Mouse (Mus musculus) intestine, embryonic 15.5 days (tissue): ENCODE data around the gene Zmynd15. TPM values are rescaled to one million over a fixed set of nuclear protein-coding genes. Genes with fewer than 3 reads are reported as not detected.
A peak's percentile ranks its signal among the peaks of the same experiment; 100 is the strongest.
"Not testable (repeated sequence)": the region's sequence is repeated elsewhere in the genome, so short reads cannot be mapped to it uniquely, and the experiment has no call there.

Experiments used
- ATAC-seq: fragments of 200-750 bp; cut with Nextera tagmentation; 2 replicates; pipeline ENCODE4 v1.8.0; 2017; ENCODE audit warnings: moderate TSS enrichment, moderate library complexity
- H3K27ac ChIP-seq: fragments of 300-500 bp; sonication (generic); 2 replicates; pipeline ENCODE4 v1.5.1; 2015; ENCODE audit warnings: mild to moderate bottlenecking, inconsistent platforms
- H3K27me3 ChIP-seq: fragments of 300-500 bp; sonication (generic); replicated peaks from 2 replicates; pipeline ENCODE4 v1.6.1; 2015; ENCODE audit warnings: inconsistent platforms
- H3K36me3 ChIP-seq: fragments of 300-500 bp; sonication (generic); 2 replicates; pipeline ENCODE4 v1.6.1; 2015; ENCODE audit warnings: inconsistent platforms
- H3K4me1 ChIP-seq: fragments of 300-500 bp; sonication (generic); replicated peaks from 2 replicates; pipeline ENCODE4 v1.6.1; 2015; ENCODE audit warnings: inconsistent platforms
- H3K4me2 ChIP-seq: fragments of 300-500 bp; sonication (generic); replicated peaks from 2 replicates; pipeline ENCODE4 v1.6.1; 2015; ENCODE audit warnings: mild to moderate bottlenecking, inconsistent platforms
- H3K4me3 ChIP-seq: fragments of 300-500 bp; sonication (generic); replicated peaks from 2 replicates; pipeline ENCODE4 v1.5.1; 2015; ENCODE audit warnings: inconsistent platforms
- H3K9ac ChIP-seq: fragments of 300-500 bp; sonication (generic); 2 replicates; pipeline ENCODE4 v1.6.1; 2015; ENCODE audit warnings: inconsistent platforms
- H3K9me3 ChIP-seq: fragments of 300-500 bp; sonication (generic); 2 replicates; pipeline ENCODE4 v1.6.1; 2016; ENCODE audit warnings: inconsistent platforms
- WGBS: fragments of 180-500 bp; shearing (Covaris S2); methylation state at CpG from one replicate; pipeline ENCODE4 v1.1.7; 2015; 5-methylcytosine and 5-hydroxymethylcytosine counted together
- polyA plus RNA-seq: library from polyadenylated mRNA; unstranded; fragments of >200 nt; fragmentation: Nextera tagmentation; extraction: Ambion mirVana; gene quantifications from 2 replicates; pipeline ENCODE4 v1.2.1, GENCODE M21; 2015

The Zmynd15 gene
- 0.78 and 1.2 TPM in 2 replicates for polyA plus RNA-seq

DNA sequence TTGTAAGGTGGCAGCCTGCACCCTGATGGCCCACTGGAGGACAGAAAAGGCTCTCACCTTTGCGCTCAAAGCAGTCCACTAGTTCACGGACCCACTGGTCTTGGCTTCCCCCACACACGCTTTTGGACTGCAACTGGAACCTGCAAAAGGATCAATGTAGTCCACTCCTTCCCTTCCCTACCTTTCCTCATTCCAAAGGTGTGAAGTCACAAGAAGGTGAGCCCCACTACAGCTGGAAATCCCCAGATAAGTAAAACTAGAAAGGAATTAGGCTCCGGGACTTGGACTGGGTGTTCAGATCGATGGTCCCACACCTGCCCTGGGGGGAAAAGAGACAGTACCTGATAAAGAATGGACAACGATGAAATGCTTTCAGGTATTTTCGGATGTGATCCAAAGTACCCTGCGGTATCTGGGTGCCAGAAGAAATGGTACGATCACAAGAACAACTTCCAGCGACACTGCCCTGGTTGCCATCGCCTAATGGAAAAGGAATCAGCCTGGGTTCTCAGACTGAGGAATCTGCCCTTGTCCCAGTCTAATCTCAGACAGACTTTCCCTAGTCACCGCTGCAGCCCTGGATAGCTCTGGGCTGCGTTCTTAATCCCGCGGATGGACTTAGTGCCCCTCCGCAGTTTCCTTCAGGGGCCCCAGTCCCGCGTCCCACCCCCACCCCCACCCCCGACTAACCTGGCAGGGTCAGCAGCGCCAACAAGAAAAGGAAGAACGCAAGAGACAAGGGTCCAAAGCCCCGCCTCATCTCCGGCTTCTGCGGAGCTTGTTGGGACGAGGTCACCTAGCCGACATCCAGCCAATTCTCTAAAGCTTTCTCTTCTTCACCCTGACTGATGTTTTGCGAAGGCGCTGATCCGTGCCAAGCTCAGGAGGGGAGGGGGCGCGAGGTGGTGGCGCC, at the start of gene Zmynd15:
Gene Zmynd15 (plus strand): TSS at position 746 of the 913 bp plus-strand sequence.
- H3K4me1 ChIP-seq: peaks cover 14% of the 10 kb centered on the region
- peak within 1 kb of the TSS; percentile 56 for H3K9ac ChIP-seq
- H3K27ac ChIP-seq: no peak within 1 kb of the TSS
- peak within 1 kb of the TSS; percentile 52 for H3K4me3 ChIP-seq
- ATAC-seq: peak; percentile 15; the same call in 1 of the 2 replicates
- H3K36me3 ChIP-seq: no peaks in the 10 kb centered on the region
- peaks cover 8% of the 10 kb centered on the region; the same call in 1 of the 2 replicates for H3K27me3 ChIP-seq
- no peaks in the 10 kb centered on the region for H3K9me3 ChIP-seq
- H3K4me2 ChIP-seq: peak within 1 kb of the TSS; percentile 95
- 13% methylated on average over 31 of the region's 32 CpGs for WGBS

DNA sequence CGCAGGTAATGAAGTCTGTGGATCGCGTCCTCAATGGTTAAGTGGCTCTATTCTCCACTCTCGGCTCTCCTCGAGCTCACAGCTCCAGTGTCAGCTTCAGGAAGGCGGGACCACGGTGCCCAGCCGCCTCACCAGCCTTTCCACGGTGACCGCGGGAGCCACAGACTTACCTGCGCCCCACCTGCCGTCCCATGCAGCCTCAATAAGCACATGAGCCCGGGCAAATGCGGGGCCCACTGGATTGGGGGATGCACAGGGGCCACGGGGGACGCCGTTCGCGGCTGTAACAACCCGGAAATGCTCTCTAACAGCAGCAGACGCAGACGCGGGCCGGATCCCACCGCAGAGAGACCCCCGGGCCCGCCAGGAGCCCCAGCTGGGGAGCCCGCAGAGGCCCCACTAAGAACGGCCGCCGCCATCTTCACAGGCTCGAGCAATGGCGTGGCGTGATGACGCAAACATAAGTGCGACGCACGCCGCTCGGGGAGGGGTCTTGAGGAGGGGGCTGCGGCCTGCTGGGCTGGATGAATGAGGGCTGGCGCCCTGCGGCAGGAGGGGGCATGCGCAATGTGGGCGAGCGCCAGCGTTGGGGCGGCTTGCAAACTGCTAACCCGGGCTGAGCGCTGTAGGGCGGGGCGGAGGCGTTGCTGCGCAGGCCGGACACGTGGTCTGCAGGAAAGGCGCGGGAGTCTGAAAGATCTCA, 49.5 kb upstream of the Zmynd15 start, which contains the start of gene Pelp1:
Gene Pelp1 (minus strand): TSS at position 438 of the 703 bp plus-strand sequence.
- H3K4me2 ChIP-seq: peak within 1 kb of the TSS; percentile 79
- no peaks in the 10 kb centered on the region for H3K27me3 ChIP-seq
- peak within 1 kb of the TSS; percentile 100 for H3K9ac ChIP-seq
- whole genome bisulfite sequencing: under 1% methylated on average over 59 of the region's 59 CpGs
- H3K4me1 ChIP-seq: peaks cover 14% of the 10 kb centered on the region
- H3K9me3 ChIP-seq: no peaks in the 10 kb centered on the region
- peak; percentile 96 for ATAC-seq
- peak within 1 kb of the TSS; percentile 98 for H3K4me3 ChIP-seq
- H3K36me3 ChIP-seq: peaks cover 6% of the 10 kb centered on the region; the same call in 1 of the 2 replicates
- H3K27ac ChIP-seq: peak within 1 kb of the TSS; percentile 87

DNA sequence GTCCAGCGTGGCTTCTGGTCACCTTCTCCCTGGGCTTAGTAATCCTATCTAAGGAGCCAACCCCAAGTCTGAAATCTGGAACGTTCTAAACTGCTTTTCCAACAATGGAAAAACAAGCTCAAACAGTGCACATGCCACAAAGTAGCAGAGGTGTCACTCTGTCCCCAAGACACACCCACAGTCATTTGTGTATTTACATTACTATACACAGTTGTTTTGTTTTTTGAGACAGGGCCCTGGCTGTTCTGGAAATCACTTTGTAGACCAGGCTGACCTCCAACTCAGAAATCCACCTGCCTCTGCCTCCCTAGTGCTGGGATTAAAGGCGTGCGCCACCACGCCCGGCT, 49.0 kb upstream of the Zmynd15 start:
- ATAC-seq: no peak
- Histone ChIP-seq H3K27ac (no peak overlapping the region), H3K9ac (peak overlapping the region; percentile 100), H3K36me3 (peaks cover 3% of the 10 kb centered on the region; the same call in 1 of the 2 replicates), H3K9me3 (no peaks in the 10 kb centered on the region), H3K4me2 (peak overlapping the region; percentile 79), H3K4me3 (peak overlapping the region; percentile 98), H3K4me1 (peaks cover 14% of the 10 kb centered on the region), H3K27me3 (no peaks in the 10 kb centered on the region)
- WGBS: 63% methylated on average over 6 of the region's 6 CpGs

DNA sequence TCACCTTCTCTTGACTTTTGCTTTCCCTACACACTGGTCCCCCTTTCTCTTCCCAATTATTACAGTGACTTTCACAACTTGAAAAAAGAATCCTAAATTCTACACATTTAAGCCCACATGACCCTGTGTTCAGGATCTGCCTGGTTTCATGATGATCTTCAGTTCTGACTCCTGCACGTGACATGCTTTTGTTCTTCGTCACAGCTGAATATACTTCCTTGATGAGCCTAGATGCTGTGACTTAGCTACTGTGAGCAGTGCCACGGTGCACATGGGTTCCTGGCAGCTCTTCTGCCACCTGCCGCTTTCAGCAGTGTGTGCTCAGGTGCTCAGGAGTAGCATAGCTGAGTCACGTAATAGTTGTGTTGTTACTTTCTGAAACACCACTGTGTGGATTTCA, 46.6 kb upstream of the Zmynd15 start:
- no peaks in the 10 kb centered on the region for H3K36me3 ChIP-seq
- no peaks in the 10 kb centered on the region for H3K9me3 ChIP-seq
- no peak overlapping the region for H3K27ac ChIP-seq
- H3K9ac ChIP-seq: no peak overlapping the region
- no peak for ATAC-seq
- no peak overlapping the region for H3K4me2 ChIP-seq
- H3K4me1 ChIP-seq: peaks cover 14% of the 10 kb centered on the region
- H3K27me3 ChIP-seq: no peaks in the 10 kb centered on the region
- WGBS: 72% methylated on average over 5 of the region's 5 CpGs
- H3K4me3 ChIP-seq: no peak overlapping the region

- no peak overlapping the region for H3K27ac ChIP-seq
- no peaks in the 10 kb centered on the region for H3K9me3 ChIP-seq
- H3K4me3 ChIP-seq: no peak overlapping the region
- no peak overlapping the region for H3K9ac ChIP-seq
- no peaks in the 10 kb centered on the region for H3K27me3 ChIP-seq
- H3K4me2 ChIP-seq: no peak overlapping the region
- ATAC-seq: no peak
- H3K4me1 ChIP-seq: peaks cover 5% of the 10 kb centered on the region; the same call in 1 of the 2 replicates
- 5% methylated on average over 3 of the region's 3 CpGs for WGBS
- no peaks in the 10 kb centered on the region for H3K36me3 ChIP-seq
Observed at GRCm38 (mm10) chr11:70413961-70414360, 45.3 kb upstream of the Zmynd15 start.

DNA sequence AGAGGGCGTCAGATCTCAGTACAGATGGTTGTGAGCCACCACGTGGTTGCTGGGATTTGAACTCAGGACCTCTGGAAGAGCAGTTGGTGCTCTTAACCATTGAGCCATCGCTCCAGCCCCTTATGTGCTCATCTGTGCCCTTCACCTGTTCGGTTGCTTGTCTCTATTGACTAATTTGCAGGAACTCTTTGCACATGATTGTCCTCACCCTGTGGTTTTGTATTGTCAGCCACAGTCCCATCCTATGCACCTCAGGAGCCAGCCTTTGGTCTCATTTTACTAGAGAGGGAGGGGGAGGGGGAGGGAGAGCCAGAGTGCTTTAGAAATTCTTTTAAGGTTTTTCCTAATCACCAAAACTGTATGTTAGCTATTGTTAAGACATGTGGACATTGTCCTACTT, 41.0 kb upstream of the Zmynd15 start:
- Histone ChIP-seq H3K9ac (no peak overlapping the region), H3K4me2 (no peak overlapping the region), H3K36me3 (no peaks in the 10 kb centered on the region), H3K4me1 (no peaks in the 10 kb centered on the region), H3K9me3 (no peaks in the 10 kb centered on the region), H3K27me3 (no peaks in the 10 kb centered on the region), H3K4me3 (no peak overlapping the region), H3K27ac (no peak overlapping the region)
- no peak for ATAC-seq
- 56% methylated on average over 4 of the region's 4 CpGs for WGBS

- Histone ChIP-seq H3K9ac (no peak overlapping the region), H3K4me1 (no peaks in the 10 kb centered on the region), H3K4me2 (no peak overlapping the region), H3K36me3 (no peaks in the 10 kb centered on the region), H3K27me3 (no peaks in the 10 kb centered on the region), H3K27ac (no peak overlapping the region), H3K4me3 (no peak overlapping the region), H3K9me3 (no peaks in the 10 kb centered on the region)
- WGBS: 22% methylated on average over 5 of the region's 5 CpGs
- ATAC-seq: no peak
Observed at GRCm38 (mm10) chr11:70419486-70419885, 39.7 kb upstream of the Zmynd15 start.

GRCm38 (mm10) chr11:70426598-70426997, 32.6 kb upstream of the Zmynd15 start:
- WGBS: 70% methylated on average over 6 of the region's 6 CpGs
- not testable (repeated sequence) for H3K27me3 ChIP-seq, H3K4me2 ChIP-seq, H3K4me3 ChIP-seq, H3K27ac ChIP-seq, ATAC-seq, H3K9me3 ChIP-seq, H3K9ac ChIP-seq, H3K36me3 ChIP-seq, H3K4me1 ChIP-seq

GRCm38 (mm10) chr11:70431574-70431973, 27.7 kb upstream of the Zmynd15 start:
- no peak for ATAC-seq
- Histone ChIP-seq H3K27me3 (no peaks in the 10 kb centered on the region), H3K27ac (no peak overlapping the region; the same call in 1 of the 2 replicates), H3K4me3 (no peak overlapping the region), H3K36me3 (no peaks in the 10 kb centered on the region), H3K9me3 (no peaks in the 10 kb centered on the region), H3K9ac (no peak overlapping the region), H3K4me2 (peak overlapping the region; percentile 88), H3K4me1 (peaks cover 12% of the 10 kb centered on the region)
- 30% methylated on average over 5 of the region's 5 CpGs for WGBS

DNA sequence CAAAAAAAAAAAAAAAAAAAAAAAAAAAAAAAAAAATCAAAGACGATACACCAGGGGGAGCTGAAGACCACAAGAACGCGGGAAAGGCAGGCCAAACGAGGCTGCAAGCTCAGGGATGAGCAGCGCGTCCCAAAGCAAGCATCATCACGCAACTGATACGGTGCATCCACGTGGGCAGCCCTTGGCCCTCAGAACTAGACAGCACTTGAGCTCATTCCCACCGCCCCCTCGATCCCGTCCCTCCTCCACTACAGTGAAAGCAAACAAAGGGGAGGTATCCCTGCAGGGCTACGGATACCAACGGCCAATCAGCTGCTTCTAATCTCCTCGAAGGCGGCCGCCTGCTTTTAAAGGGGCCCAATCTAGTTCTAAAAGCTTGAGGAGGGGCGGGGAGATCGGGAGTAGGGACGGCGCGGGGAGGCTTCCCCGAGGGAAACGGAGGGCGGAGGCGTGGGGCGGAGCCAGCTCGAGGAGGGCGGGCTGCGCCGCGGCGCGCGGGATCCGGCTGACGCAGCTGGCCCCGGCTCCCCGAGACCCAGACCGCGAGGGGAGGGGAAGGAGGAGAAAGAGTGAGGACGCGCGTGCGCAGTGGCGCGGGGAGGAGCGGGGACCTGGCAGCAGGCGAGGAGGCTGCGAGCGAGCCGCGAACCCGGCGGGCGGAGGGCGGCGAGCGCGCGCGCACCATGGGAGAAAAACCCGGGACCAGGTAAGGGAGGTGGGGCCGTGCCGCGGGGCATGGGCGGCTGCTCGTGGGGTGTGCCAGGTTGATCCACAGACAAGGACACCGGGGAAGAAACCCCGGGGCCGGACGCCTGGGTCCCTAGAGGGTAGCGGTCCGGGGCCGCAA, 27.0 kb upstream of the Zmynd15 start, which contains the start of gene Arrb2:
Gene Arrb2 (plus strand): TSS at position 588 of the 847 bp plus-strand sequence.
- H3K27me3 ChIP-seq: no peaks in the 10 kb centered on the region
- peak; percentile 99 for ATAC-seq
- H3K9ac ChIP-seq: peak within 1 kb of the TSS; percentile 73
- H3K4me3 ChIP-seq: peak within 1 kb of the TSS; percentile 75
- no peaks in the 10 kb centered on the region for H3K36me3 ChIP-seq
- H3K9me3 ChIP-seq: no peaks in the 10 kb centered on the region
- under 1% methylated on average over 75 of the region's 75 CpGs for WGBS
- H3K4me1 ChIP-seq: peaks cover 12% of the 10 kb centered on the region
- H3K27ac ChIP-seq: peak within 1 kb of the TSS; percentile 78
- H3K4me2 ChIP-seq: peak within 1 kb of the TSS; percentile 88

DNA sequence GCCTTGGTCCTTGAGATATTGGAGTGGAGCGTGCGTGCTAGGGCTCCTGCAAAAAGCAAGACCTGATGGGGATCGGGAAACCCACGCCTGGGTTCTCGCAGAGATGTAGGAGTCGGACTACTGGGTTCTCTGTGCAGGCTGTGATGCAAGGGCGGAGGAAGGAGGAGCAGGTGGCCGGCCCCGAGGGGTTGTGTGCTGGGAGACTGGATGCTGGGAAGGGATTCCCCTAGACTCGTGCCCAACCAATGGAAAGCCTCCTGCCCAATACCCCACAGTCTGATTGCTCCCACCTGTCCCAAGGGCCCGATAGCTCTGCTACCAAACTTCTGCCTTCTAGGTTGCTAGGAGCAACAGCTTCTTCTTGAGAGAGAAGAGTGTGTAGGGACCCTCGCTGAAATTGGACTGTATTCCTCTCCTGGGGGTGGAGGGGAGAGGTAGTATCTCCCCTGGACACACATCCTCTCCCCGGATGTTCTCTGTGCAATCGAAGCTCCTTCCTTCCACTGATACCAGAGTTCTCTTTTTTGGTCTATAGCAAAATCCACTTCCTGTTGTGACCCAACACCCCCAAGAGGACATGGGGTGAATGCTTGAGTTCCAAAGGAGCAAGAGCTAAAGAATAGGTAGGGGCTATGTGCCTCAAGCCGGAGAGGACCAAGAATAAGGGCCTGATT, 26.2 kb upstream of the Zmynd15 start:
- H3K36me3 ChIP-seq: no peaks in the 10 kb centered on the region
- no peak; the same call in 1 of the 2 replicates for ATAC-seq
- H3K9me3 ChIP-seq: no peaks in the 10 kb centered on the region
- peak overlapping the region; percentile 78 for H3K27ac ChIP-seq
- H3K27me3 ChIP-seq: no peaks in the 10 kb centered on the region
- H3K4me1 ChIP-seq: peaks cover 12% of the 10 kb centered on the region
- H3K9ac ChIP-seq: peak overlapping the region; percentile 73
- peak overlapping the region; percentile 75 for H3K4me3 ChIP-seq
- WGBS: 10% methylated on average over 15 of the region's 15 CpGs
- H3K4me2 ChIP-seq: peak overlapping the region; percentile 88
